Mouse (Mus musculus): ENCODE measurements around the gene Abhd2. TPM values are rescaled to one million over a fixed set of nuclear protein-coding genes. Genes with fewer than 3 reads are reported as not detected.

Abhd2 gene
- polyA plus RNA-seq, 1 experiment from 2014 or later = 4.9 TPM

GRCm38 (mm10) chr7:79302586-79302985 is 29.6 kb downstream of the Abhd2 start:
- Histone ChIP-seq H3K36me3 (ENCODE audit: control insufficient read depth, insufficient read depth, low read length) (peaks cover 5% of the 10 kb centered on the region; the same call in 1 of the 2 replicates), H3K27me3 (ENCODE audit: control insufficient read depth, insufficient read depth, low read length) (no peaks in the 10 kb centered on the region), H3K9ac (ENCODE audit: low read depth, low read length) (no peak overlapping the region), H3K27ac (ENCODE audit: low read depth, low read length) (no peak overlapping the region), H3K4me2 (no peak overlapping the region), H3K4me3 (ENCODE audit: low read depth, low read length) (no peak overlapping the region), H3K4me1 (ENCODE audit: control insufficient read depth, insufficient read depth, low read length) (peaks cover 19% of the 10 kb centered on the region), H3K9me3 (replicated peaks; ENCODE audit: control insufficient read depth, low read length) (no peaks in the 10 kb centered on the region)
- ATAC-seq (replicated peaks; ENCODE audit: insufficient number of reproducible peaks, low FRiP score, low TSS enrichment) = no peak
- WGBS (ENCODE audit: insufficient replicate concordance) = 69% methylated on average over 2 of the region's 2 CpGs

- no peak overlapping the region for H3K9ac ChIP-seq (ENCODE audit: low read depth, low read length)
- H3K36me3 ChIP-seq (ENCODE audit: control insufficient read depth, insufficient read depth, low read length) = peaks cover under 1% of the 10 kb centered on the region; the same call in 1 of the 2 replicates
- no peaks in the 10 kb centered on the region for H3K27me3 ChIP-seq (ENCODE audit: control insufficient read depth, insufficient read depth, low read length)
- no peak overlapping the region for H3K4me3 ChIP-seq (ENCODE audit: low read depth, low read length)
- H3K4me1 ChIP-seq (ENCODE audit: control insufficient read depth, insufficient read depth, low read length) = peaks cover 19% of the 10 kb centered on the region
- ATAC-seq (replicated peaks; ENCODE audit: insufficient number of reproducible peaks, low FRiP score, low TSS enrichment) = no peak
- no peak overlapping the region for H3K27ac ChIP-seq (ENCODE audit: low read depth, low read length)
- no peak overlapping the region for H3K4me2 ChIP-seq
- H3K9me3 ChIP-seq (replicated peaks; ENCODE audit: control insufficient read depth, low read length) = no peaks in the 10 kb centered on the region
- 90% methylated on average over 6 of the region's 6 CpGs for WGBS (ENCODE audit: insufficient replicate concordance)
These were observed 30.3 kb downstream of the Abhd2 start for GRCm38 (mm10) chr7:79303183-79303761.

GRCm38 (mm10) chr7:79308455-79309030 is 35.5 kb downstream of the Abhd2 start:
- no peaks in the 10 kb centered on the region for H3K27me3 ChIP-seq (ENCODE audit: control insufficient read depth, insufficient read depth, low read length)
- H3K9ac ChIP-seq (ENCODE audit: low read depth, low read length) = no peak overlapping the region
- peaks cover 30% of the 10 kb centered on the region for H3K4me1 ChIP-seq (ENCODE audit: control insufficient read depth, insufficient read depth, low read length)
- ATAC-seq (replicated peaks; ENCODE audit: insufficient number of reproducible peaks, low FRiP score, low TSS enrichment) = no peak
- 63% methylated on average over 8 of the region's 8 CpGs for WGBS (ENCODE audit: insufficient replicate concordance)
- H3K4me3 ChIP-seq (ENCODE audit: low read depth, low read length) = no peak overlapping the region
- H3K9me3 ChIP-seq (replicated peaks; ENCODE audit: control insufficient read depth, low read length) = no peaks in the 10 kb centered on the region
- H3K27ac ChIP-seq (ENCODE audit: low read depth, low read length) = no peak overlapping the region
- no peak overlapping the region for H3K4me2 ChIP-seq
- no peaks in the 10 kb centered on the region for H3K36me3 ChIP-seq (ENCODE audit: control insufficient read depth, insufficient read depth, low read length)

GRCm38 (mm10) chr7:79309247-79310190 is 36.5 kb downstream of the Abhd2 start:
- H3K27me3 ChIP-seq (ENCODE audit: control insufficient read depth, insufficient read depth, low read length) = no peaks in the 10 kb centered on the region
- H3K4me1 ChIP-seq (ENCODE audit: control insufficient read depth, insufficient read depth, low read length) = peaks cover 39% of the 10 kb centered on the region
- H3K9me3 ChIP-seq (replicated peaks; ENCODE audit: control insufficient read depth, low read length) = no peaks in the 10 kb centered on the region
- H3K9ac ChIP-seq (ENCODE audit: low read depth, low read length) = 0 out of 2 replicates have a peak overlapping the region, but pooled peaks have one; percentile 39
- H3K4me2 ChIP-seq = peak overlapping the region; percentile 24; the same call in 1 of the 2 replicates
- no peaks in the 10 kb centered on the region for H3K36me3 ChIP-seq (ENCODE audit: control insufficient read depth, insufficient read depth, low read length)
- no peak overlapping the region for H3K4me3 ChIP-seq (ENCODE audit: low read depth, low read length)
- no peak for ATAC-seq (replicated peaks; ENCODE audit: insufficient number of reproducible peaks, low FRiP score, low TSS enrichment)
- WGBS (ENCODE audit: insufficient replicate concordance) = 52% methylated on average over 19 of the region's 19 CpGs
- 0 out of 2 replicates have a peak overlapping the region, but pooled peaks have one; percentile 29 for H3K27ac ChIP-seq (ENCODE audit: low read depth, low read length)

GRCm38 (mm10) chr7:79310191-79310555 is 37.2 kb downstream of the Abhd2 start:
- no peaks in the 10 kb centered on the region for H3K36me3 ChIP-seq (ENCODE audit: control insufficient read depth, insufficient read depth, low read length)
- no peak for ATAC-seq (replicated peaks; ENCODE audit: insufficient number of reproducible peaks, low FRiP score, low TSS enrichment)
- H3K9me3 ChIP-seq (replicated peaks; ENCODE audit: control insufficient read depth, low read length) = no peaks in the 10 kb centered on the region
- H3K4me2 ChIP-seq = no peak overlapping the region
- H3K4me3 ChIP-seq (ENCODE audit: low read depth, low read length) = no peak overlapping the region
- H3K9ac ChIP-seq (ENCODE audit: low read depth, low read length) = no peak overlapping the region
- H3K27me3 ChIP-seq (ENCODE audit: control insufficient read depth, insufficient read depth, low read length) = no peaks in the 10 kb centered on the region
- WGBS (ENCODE audit: insufficient replicate concordance) = 68% methylated on average over 1 of the region's 1 CpGs
- peaks cover 45% of the 10 kb centered on the region for H3K4me1 ChIP-seq (ENCODE audit: control insufficient read depth, insufficient read depth, low read length)
- H3K27ac ChIP-seq (ENCODE audit: low read depth, low read length) = no peak overlapping the region

GRCm38 (mm10) chr7:79311420-79311988 is 38.5 kb downstream of the Abhd2 start:
- H3K36me3 ChIP-seq (ENCODE audit: control insufficient read depth, insufficient read depth, low read length) = no peaks in the 10 kb centered on the region
- no peak overlapping the region for H3K4me3 ChIP-seq (ENCODE audit: low read depth, low read length)
- H3K4me1 ChIP-seq (ENCODE audit: control insufficient read depth, insufficient read depth, low read length) = peaks cover 59% of the 10 kb centered on the region
- ATAC-seq (replicated peaks; ENCODE audit: insufficient number of reproducible peaks, low FRiP score, low TSS enrichment) = no peak
- no peak overlapping the region for H3K4me2 ChIP-seq
- no peak overlapping the region for H3K9ac ChIP-seq (ENCODE audit: low read depth, low read length)
- no peak overlapping the region for H3K27ac ChIP-seq (ENCODE audit: low read depth, low read length)
- no peaks in the 10 kb centered on the region for H3K9me3 ChIP-seq (replicated peaks; ENCODE audit: control insufficient read depth, low read length)
- WGBS (ENCODE audit: insufficient replicate concordance) = 88% methylated on average over 5 of the region's 5 CpGs
- H3K27me3 ChIP-seq (ENCODE audit: control insufficient read depth, insufficient read depth, low read length) = no peaks in the 10 kb centered on the region

- Histone ChIP-seq H3K27ac (ENCODE audit: low read depth, low read length) (no peak overlapping the region), H3K4me1 (ENCODE audit: control insufficient read depth, insufficient read depth, low read length) (peaks cover 60% of the 10 kb centered on the region), H3K9me3 (replicated peaks; ENCODE audit: control insufficient read depth, low read length) (no peaks in the 10 kb centered on the region), H3K4me3 (ENCODE audit: low read depth, low read length) (no peak overlapping the region), H3K36me3 (ENCODE audit: control insufficient read depth, insufficient read depth, low read length) (no peaks in the 10 kb centered on the region), H3K27me3 (ENCODE audit: control insufficient read depth, insufficient read depth, low read length) (no peaks in the 10 kb centered on the region), H3K4me2 (no peak overlapping the region), H3K9ac (ENCODE audit: low read depth, low read length) (0 out of 2 replicates have a peak overlapping the region, but pooled peaks have one; percentile 39)
- WGBS (ENCODE audit: insufficient replicate concordance) = 74% methylated on average over 7 of the region's 8 CpGs
- no peak for ATAC-seq (replicated peaks; ENCODE audit: insufficient number of reproducible peaks, low FRiP score, low TSS enrichment)
These were observed 39.2 kb downstream of the Abhd2 start for GRCm38 (mm10) chr7:79312246-79312645.

GRCm38 (mm10) chr7:79313519-79314059 is 40.6 kb downstream of the Abhd2 start:
- Histone ChIP-seq H3K4me3 (ENCODE audit: low read depth, low read length) (no peak overlapping the region), H3K36me3 (ENCODE audit: control insufficient read depth, insufficient read depth, low read length) (no peaks in the 10 kb centered on the region), H3K4me1 (ENCODE audit: control insufficient read depth, insufficient read depth, low read length) (peaks cover 60% of the 10 kb centered on the region), H3K27me3 (ENCODE audit: control insufficient read depth, insufficient read depth, low read length) (no peaks in the 10 kb centered on the region), H3K4me2 (peak overlapping the region; percentile 5), H3K9me3 (replicated peaks; ENCODE audit: control insufficient read depth, low read length) (no peaks in the 10 kb centered on the region), H3K9ac (ENCODE audit: low read depth, low read length) (no peak overlapping the region), H3K27ac (ENCODE audit: low read depth, low read length) (no peak overlapping the region)
- ATAC-seq (replicated peaks; ENCODE audit: insufficient number of reproducible peaks, low FRiP score, low TSS enrichment) = no peak
- 23% methylated on average over 12 of the region's 12 CpGs for WGBS (ENCODE audit: insufficient replicate concordance)

Data from heart, embryonic 11.5 days (tissue).